Mouse (Mus musculus) forebrain, embryonic 11.5 days (tissue): ENCODE results near the gene Rnf212b. TPM values are rescaled to one million over a fixed set of nuclear protein-coding genes. Genes with fewer than 3 reads are reported as not detected.

Experiments used
- ATAC-seq: fragments of 200-750 bp; cut with Nextera tagmentation; replicated peaks from 2 replicates; pipeline ENCODE4 v1.8.0; 2017; ENCODE audit warnings: moderate TSS enrichment; ENCODE audit not compliant: low FRiP score
- DNase-seq: peaks from one replicate; pipeline ENCODE4 v3.0.0-alpha.2; 2017; ENCODE audit warnings: low spot score
- H3K27ac ChIP-seq: fragments of 300-500 bp; sonication (generic); 2 replicates; pipeline ENCODE4 v1.5.1; 2014; ENCODE audit warnings: low read depth, low read length
- H3K27me3 ChIP-seq: fragments of 300-500 bp; sonication (generic); 2 replicates; pipeline ENCODE4 v1.6.1; 2014; ENCODE audit warnings: mild to moderate bottlenecking, low read length, mixed read lengths; ENCODE audit not compliant: control insufficient read depth, insufficient read depth
- H3K36me3 ChIP-seq: fragments of 300-500 bp; sonication (generic); 2 replicates; pipeline ENCODE4 v1.6.1; 2014; ENCODE audit warnings: mild to moderate bottlenecking, low read length, moderate library complexity, mixed read lengths; ENCODE audit not compliant: control insufficient read depth, insufficient read depth
- H3K4me1 ChIP-seq: fragments of 300-500 bp; sonication (generic); replicated peaks from 2 replicates; pipeline ENCODE4 v1.6.1; 2014; ENCODE audit warnings: low read length, mixed read lengths; ENCODE audit not compliant: control insufficient read depth, insufficient read depth
- H3K4me2 ChIP-seq: fragments of 300-500 bp; sonication (generic); 2 replicates; pipeline ENCODE4 v1.6.1; 2014; ENCODE audit warnings: low read depth, mild to moderate bottlenecking, low read length, moderate library complexity, mixed read lengths; ENCODE audit not compliant: severe bottlenecking
- H3K4me3 ChIP-seq: fragments of 300-500 bp; sonication (generic); 2 replicates; pipeline ENCODE4 v1.5.1; 2014; ENCODE audit warnings: low read depth, low read length
- H3K9ac ChIP-seq: fragments of 300-500 bp; sonication (generic); 2 replicates; pipeline ENCODE4 v1.6.1; 2014; ENCODE audit warnings: low read length
- H3K9me3 ChIP-seq: fragments of 300-500 bp; sonication (generic); 2 replicates; pipeline ENCODE4 v1.6.1; 2016; ENCODE audit warnings: low read length, mixed read lengths; ENCODE audit not compliant: control insufficient read depth
- WGBS: fragments of 180-500 bp; shearing (Covaris S2); extraction: QIAGEN DNeasy Blood & Tissue Kit; methylation state at CpG from one replicate; pipeline ENCODE4 v1.1.7; 2014; 5-methylcytosine and 5-hydroxymethylcytosine counted together
- polyA plus RNA-seq: library from polyadenylated mRNA; unstranded; fragments of >200 nt; fragmentation: Nextera tagmentation; extraction: Ambion mirVana; gene quantifications from 2 replicates; pipeline ENCODE4 v1.2.1, GENCODE M21; 2014

The Rnf212b gene
- polyA plus RNA-seq, 1 experiment from 2014 or later: not detected

DNA sequence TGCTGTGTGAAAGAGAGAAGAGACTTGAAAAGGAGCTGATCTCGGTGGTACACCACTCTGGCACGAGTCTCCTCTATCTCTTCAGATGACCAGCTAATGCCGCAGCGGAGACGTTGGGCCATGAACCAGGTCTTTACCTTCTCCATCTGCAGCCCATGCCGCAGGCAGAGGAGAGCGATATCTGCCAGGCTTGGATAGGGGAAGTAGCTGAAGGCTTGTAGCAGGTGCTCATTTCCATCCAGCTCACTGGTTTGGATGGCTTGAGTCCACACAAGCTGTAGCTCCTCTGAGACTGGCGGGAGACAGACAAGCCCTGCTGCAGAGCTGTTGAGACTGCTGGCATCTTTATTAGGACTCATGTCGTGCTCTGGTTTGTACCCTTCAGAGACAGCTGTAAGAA lies 44.0 kb downstream of the Rnf212b start:
- no peak overlapping the region for H3K4me2 ChIP-seq
- WGBS: 94% methylated on average over 9 of the region's 9 CpGs
- no peak for ATAC-seq
- no peaks in the 10 kb centered on the region for H3K9me3 ChIP-seq
- no peak overlapping the region for H3K9ac ChIP-seq
- no peaks in the 10 kb centered on the region for H3K4me1 ChIP-seq
- H3K27ac ChIP-seq: no peak overlapping the region
- no peak overlapping the region for H3K4me3 ChIP-seq
- no peaks in the 10 kb centered on the region for H3K27me3 ChIP-seq
- no peak for DNase-seq
- no peaks in the 10 kb centered on the region; the same call in 1 of the 2 replicates for H3K36me3 ChIP-seq

DNA sequence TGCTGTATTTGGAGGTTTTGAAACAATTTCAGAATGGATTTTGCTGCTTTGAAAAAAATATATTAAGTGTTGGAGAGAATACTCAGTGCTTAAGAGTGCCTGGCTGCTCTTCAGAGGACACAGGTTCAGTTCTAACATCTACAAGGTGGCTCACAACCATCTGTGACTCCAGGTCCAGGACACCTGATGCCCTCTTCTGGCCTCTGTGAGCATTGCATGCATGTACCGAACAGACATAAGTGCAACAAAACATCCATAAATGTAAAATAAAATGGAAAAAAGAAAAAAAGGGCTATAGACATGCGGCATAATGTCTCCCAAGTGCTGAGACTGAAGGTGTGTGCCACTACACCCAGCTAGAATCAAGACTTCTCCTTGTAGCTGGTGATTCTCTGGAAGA lies 46.6 kb downstream of the Rnf212b start:
- peak; percentile 72 for DNase-seq
- H3K4me2 ChIP-seq: no peak overlapping the region
- H3K36me3 ChIP-seq: no peaks in the 10 kb centered on the region; the same call in 1 of the 2 replicates
- H3K27ac ChIP-seq: no peak overlapping the region
- no peaks in the 10 kb centered on the region; the same call in 1 of the 2 replicates for H3K4me1 ChIP-seq
- no peaks in the 10 kb centered on the region for H3K27me3 ChIP-seq
- ATAC-seq: no peak
- H3K9me3 ChIP-seq: no peaks in the 10 kb centered on the region
- H3K4me3 ChIP-seq: no peak overlapping the region
- WGBS: 45% methylated on average over 2 of the region's 2 CpGs
- H3K9ac ChIP-seq: no peak overlapping the region

DNA sequence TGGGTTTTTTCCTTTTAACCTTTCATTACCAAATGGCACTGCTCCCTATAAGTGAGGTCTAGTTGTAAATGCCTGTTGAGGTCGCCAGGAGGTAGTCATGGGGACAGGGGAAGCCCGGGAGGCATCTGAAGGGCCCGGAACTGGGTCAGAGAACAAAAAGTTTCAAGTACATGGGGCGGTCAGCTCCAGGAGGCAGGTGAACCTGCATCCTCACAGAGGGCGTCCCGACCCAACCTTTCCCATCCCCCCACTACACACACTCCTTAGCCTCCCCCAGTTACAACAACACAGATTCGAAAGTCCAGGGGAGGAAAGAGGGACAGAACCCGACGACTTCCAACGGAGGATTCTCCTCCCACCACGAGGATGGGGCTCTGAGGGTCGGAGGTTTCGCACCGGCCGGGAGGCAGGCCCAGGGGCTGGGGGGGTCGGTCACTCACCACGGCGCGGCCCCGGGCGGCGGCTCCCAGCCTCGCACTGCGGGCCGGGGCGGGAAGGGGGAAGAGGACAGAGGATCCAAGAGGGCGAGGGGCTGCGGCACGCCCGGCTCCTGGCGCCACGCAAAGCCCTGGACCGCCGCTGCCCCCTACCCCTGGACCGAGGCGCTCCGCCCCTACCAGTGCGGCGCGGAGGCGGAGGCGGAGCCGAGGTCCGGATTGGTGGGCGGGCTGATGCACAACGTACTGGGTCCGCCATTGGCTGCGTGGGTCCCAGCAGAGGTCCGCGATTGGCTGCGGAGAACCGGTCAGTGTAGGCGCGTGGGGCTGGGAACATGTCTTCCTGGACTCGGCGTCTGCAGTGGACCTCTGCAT lies 49.8 kb downstream of the Rnf212b start:
- Histone ChIP-seq H3K36me3 (no peaks in the 10 kb centered on the region), H3K9ac (peak overlapping the region; percentile 94), H3K9me3 (no peaks in the 10 kb centered on the region), H3K27ac (peak overlapping the region; percentile 65), H3K4me2 (peak overlapping the region; percentile 66), H3K4me1 (no peaks in the 10 kb centered on the region; the same call in 1 of the 2 replicates), H3K27me3 (no peaks in the 10 kb centered on the region), H3K4me3 (peak overlapping the region; percentile 91)
- WGBS: 0% methylated on average over 45 of the region's 56 CpGs
- peak; percentile 100 for ATAC-seq
- DNase-seq: peak; percentile 97

DNA sequence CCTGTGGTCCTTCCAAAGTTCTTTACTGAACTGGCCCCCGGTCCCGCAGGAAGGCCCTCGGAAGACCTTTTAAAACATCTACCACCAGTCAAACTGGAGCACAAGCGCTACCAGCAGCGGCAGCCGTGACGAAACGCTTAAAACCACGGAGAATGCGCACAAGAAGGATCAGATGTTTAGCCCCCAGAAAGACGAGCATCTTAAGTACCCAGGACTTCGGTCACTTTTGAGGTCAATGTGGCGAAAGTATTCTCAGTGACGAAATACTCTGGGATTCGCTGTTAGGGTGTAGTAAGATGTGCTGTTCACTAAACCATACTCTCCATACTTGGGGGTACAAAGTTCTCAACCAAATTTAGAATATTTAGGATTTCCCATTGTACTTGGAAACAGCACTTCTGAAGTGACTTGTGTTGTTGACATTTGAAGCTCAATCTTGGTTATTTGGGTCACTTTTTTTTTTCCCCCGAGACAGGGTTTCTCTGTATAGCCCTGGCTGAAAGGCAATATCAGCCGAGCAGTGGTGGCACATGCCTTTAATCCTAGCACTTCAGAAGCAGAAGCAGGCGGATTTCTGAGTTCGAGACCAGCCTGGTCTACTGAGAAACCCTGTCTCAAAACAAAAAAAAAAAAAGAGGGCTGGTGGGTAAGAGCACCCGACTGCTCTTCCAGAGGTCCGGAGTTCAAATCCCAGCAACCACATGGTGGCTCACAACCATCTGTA lies 50.5 kb downstream of the Rnf212b start:
- 0 out of 2 replicates have a peak, but pooled peaks have one; percentile 7 for ATAC-seq
- peak overlapping the region; percentile 66 for H3K4me2 ChIP-seq
- H3K4me1 ChIP-seq: no peaks in the 10 kb centered on the region; the same call in 1 of the 2 replicates
- no peak for DNase-seq
- H3K36me3 ChIP-seq: no peaks in the 10 kb centered on the region
- H3K27me3 ChIP-seq: no peaks in the 10 kb centered on the region
- WGBS: 19% methylated on average over 21 of the region's 21 CpGs
- H3K9me3 ChIP-seq: no peaks in the 10 kb centered on the region
- H3K9ac ChIP-seq: peak overlapping the region; percentile 94
- peak overlapping the region; percentile 91 for H3K4me3 ChIP-seq
- no peak overlapping the region; the same call in 1 of the 2 replicates for H3K27ac ChIP-seq

DNA sequence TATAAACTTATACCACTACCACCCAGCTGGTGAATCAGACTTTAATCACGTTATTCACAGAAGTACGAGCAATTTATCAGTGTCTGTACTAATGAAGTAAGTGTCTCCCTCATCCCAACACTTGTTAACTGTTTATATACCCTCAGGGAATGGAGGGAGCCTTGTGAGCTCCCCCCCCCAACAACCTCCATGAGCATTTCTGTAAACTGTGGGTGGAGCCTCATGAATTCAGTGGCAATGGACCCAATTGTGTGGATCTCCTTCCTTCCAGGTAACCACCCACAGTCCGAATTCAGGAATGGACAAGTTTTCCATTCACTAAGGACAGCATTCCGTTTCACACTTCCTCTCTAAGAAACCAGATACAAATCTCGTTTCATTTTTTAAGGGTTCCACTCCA lies 51.7 kb downstream of the Rnf212b start:
- whole genome bisulfite sequencing: 84% methylated on average over 5 of the region's 5 CpGs
- Histone ChIP-seq H3K36me3 (no peaks in the 10 kb centered on the region), H3K9ac (no peak overlapping the region), H3K4me2 (no peak overlapping the region), H3K4me3 (no peak overlapping the region), H3K27ac (no peak overlapping the region), H3K27me3 (no peaks in the 10 kb centered on the region), H3K9me3 (no peaks in the 10 kb centered on the region), H3K4me1 (no peaks in the 10 kb centered on the region; the same call in 1 of the 2 replicates)
- DNase-seq (no peak), ATAC-seq (no peak)

DNA sequence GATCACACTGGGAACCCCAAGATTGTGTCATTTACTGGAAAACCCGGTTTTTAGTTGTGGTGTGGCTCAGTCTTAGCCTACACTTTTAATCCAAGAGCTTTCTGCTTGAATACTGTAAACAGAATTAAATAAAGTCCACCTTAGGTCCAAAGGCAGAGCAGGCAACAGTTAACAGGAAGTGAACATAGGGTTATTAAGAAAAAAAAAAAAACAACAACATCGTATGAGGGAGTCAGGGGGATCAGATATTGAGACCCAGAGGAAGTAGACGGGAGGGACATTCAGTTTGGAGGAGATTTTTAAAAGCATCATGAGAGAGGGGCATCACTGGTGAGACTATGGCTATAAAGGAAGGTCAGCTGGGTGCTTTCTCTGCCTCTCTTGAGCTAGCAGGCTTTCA lies 52.3 kb downstream of the Rnf212b start:
- Histone ChIP-seq H3K4me3 (no peak overlapping the region), H3K4me1 (no peaks in the 10 kb centered on the region; the same call in 1 of the 2 replicates), H3K27me3 (no peaks in the 10 kb centered on the region), H3K9me3 (no peaks in the 10 kb centered on the region), H3K9ac (no peak overlapping the region), H3K4me2 (no peak overlapping the region), H3K36me3 (no peaks in the 10 kb centered on the region), H3K27ac (no peak overlapping the region)
- DNase-seq: no peak
- 70% methylated on average over 3 of the region's 3 CpGs for WGBS
- ATAC-seq: no peak

DNA sequence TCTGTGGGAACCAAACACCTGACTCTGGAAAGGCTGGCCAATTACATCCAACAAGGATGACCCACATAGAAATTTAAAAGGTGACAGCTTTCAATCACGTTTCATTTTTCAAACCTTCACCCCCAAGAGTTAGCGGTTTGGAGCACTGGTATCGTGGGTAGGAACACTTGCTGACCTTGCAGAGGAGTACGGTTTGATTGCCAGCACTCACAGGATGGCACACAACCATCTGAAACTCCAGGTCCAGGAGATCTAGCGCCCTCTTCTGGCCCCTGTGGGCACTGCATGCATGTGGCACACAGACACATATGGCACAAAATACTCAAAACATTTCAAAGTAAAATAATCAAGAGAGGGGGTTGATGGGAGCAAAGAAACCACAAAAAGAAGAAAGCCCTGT lies 53.0 kb downstream of the Rnf212b start:
- Histone ChIP-seq H3K27me3 (no peaks in the 10 kb centered on the region), H3K36me3 (no peaks in the 10 kb centered on the region), H3K4me2 (no peak overlapping the region), H3K9me3 (no peaks in the 10 kb centered on the region), H3K4me3 (no peak overlapping the region), H3K9ac (no peak overlapping the region), H3K4me1 (no peaks in the 10 kb centered on the region; the same call in 1 of the 2 replicates), H3K27ac (no peak overlapping the region)
- WGBS: 54% methylated on average over 5 of the region's 5 CpGs
- peak; percentile 68 for DNase-seq
- no peak for ATAC-seq

DNA sequence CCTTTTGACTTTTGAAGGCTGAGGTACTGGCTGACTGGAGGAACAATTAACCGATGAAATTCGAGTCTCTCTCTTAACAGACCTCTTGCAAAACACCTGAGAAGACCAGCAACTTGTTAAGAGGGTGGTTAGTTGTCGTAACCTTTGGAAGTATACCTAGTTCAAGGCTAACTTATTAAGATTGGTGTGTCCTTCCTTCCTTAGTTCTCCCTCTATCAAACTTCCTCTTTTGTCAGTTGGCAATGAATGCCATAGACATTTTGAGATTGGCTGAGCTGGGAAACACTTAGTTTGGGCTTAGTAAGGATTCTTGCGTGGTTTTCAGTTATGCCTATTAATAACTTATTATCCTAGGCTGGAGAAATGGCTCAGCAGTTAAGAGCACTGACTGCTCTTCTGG lies 54.1 kb downstream of the Rnf212b start:
- WGBS: 88% methylated on average over 4 of the region's 4 CpGs

More for the DNA sequence above, 54.1 kb downstream of the Rnf212b start:
- no peaks in the 10 kb centered on the region; the same call in 1 of the 2 replicates for H3K4me1 ChIP-seq
- H3K9ac ChIP-seq: no peak overlapping the region
- no peaks in the 10 kb centered on the region for H3K36me3 ChIP-seq
- H3K4me2 ChIP-seq: no peak overlapping the region
- H3K27me3 ChIP-seq: no peaks in the 10 kb centered on the region
- no peak overlapping the region for H3K27ac ChIP-seq
- ATAC-seq: no peak
- H3K9me3 ChIP-seq: no peaks in the 10 kb centered on the region
- DNase-seq: no peak
- no peak overlapping the region for H3K4me3 ChIP-seq
